Mouse (Mus musculus) hindbrain, embryonic 12.5 days (tissue): ENCODE data around the gene Decr2. TPM values are rescaled to one million over a fixed set of nuclear protein-coding genes. Genes with fewer than 3 reads are reported as not detected.

ENCODE experiments used
- ATAC-seq: fragments of 200-750 bp; cut with Nextera tagmentation; 2 replicates; pipeline ENCODE4 v1.8.0; 2017; ENCODE audit warnings: moderate TSS enrichment; ENCODE audit not compliant: low FRiP score
- H3K27ac ChIP-seq: fragments of 300-500 bp; sonication (generic); 2 replicates; pipeline ENCODE4 v1.5.1; 2016; ENCODE audit warnings: mild to moderate bottlenecking
- H3K27me3 ChIP-seq: fragments of 300-500 bp; sonication (generic); 2 replicates; pipeline ENCODE4 v1.6.1; 2016; ENCODE audit warnings: mild to moderate bottlenecking
- H3K36me3 ChIP-seq: fragments of 300-500 bp; sonication (generic); 2 replicates; pipeline ENCODE4 v1.6.1; 2016; ENCODE audit warnings: mild to moderate bottlenecking
- H3K4me1 ChIP-seq: fragments of 300-500 bp; sonication (generic); 2 replicates; pipeline ENCODE4 v1.6.1; 2016
- H3K4me2 ChIP-seq: fragments of 300-500 bp; sonication (generic); replicated peaks from 2 replicates; pipeline ENCODE4 v1.6.1; 2016; ENCODE audit warnings: mild to moderate bottlenecking
- H3K4me3 ChIP-seq: fragments of 300-500 bp; sonication (generic); 2 replicates; pipeline ENCODE4 v1.5.1; 2016; ENCODE audit warnings: mild to moderate bottlenecking
- H3K9ac ChIP-seq: fragments of 300-500 bp; sonication (generic); 2 replicates; pipeline ENCODE4 v1.6.1; 2016; ENCODE audit warnings: mild to moderate bottlenecking, moderate library complexity
- H3K9me3 ChIP-seq: fragments of 300-500 bp; sonication (generic); replicated peaks from 2 replicates; pipeline ENCODE4 v1.6.1; 2016; ENCODE audit warnings: mild to moderate bottlenecking
- WGBS: fragments of 180-500 bp; shearing (Covaris S2); methylation state at CpG from one replicate; pipeline ENCODE4 v1.1.7; 2016; 5-methylcytosine and 5-hydroxymethylcytosine counted together
- polyA plus RNA-seq: library from polyadenylated mRNA; unstranded; fragments of >200 nt; fragmentation: Nextera tagmentation; extraction: Ambion mirVana; gene quantifications from 2 replicates; pipeline ENCODE4 v1.2.1, GENCODE M21; 2016

The Decr2 gene
- 33.1 and 33.8 TPM in 2 replicates for polyA plus RNA-seq

DNA sequence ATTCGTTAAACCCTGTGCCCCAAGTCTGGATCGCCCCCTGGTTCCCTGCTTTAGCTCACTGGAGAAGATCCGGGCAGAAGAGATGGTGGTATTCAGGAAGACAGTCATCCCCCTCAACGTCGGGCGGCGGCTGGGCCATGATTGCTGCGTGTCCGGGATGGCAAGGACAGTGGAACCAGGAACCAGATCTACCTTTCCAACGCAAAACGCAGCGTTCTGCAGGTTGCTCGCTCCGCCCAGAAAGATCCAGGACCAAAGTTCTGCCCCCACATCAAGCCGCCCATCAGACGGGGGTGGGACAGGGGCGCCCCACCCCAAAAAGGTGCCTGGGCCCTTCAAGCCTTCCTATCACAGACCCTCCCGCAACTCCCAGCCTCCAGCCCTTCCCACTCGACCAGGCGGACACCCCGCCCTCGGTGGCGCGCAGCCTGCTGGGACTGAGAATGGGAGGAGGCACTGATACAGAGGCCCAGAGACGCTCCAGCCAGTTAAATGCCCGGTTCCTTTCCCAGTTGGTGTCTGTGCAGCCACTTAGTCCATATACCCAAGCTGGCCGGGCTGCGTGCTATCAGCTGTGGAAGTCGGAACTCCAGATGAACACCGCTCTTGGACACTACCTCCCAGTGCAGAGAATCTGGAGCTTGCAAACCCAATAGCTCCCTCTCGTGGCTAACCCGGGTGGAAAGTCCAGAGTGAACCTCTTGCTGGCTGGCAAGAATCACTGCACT is at the start of gene Decr2:
TSS of gene Decr2 (minus strand) at position 433 of the 728 bp plus-strand sequence.
- peak within 1 kb of the TSS; percentile 59 for H3K4me2 ChIP-seq
- H3K36me3 ChIP-seq: peaks cover 8% of the 10 kb centered on the region; the same call in 1 of the 2 replicates
- peak within 1 kb of the TSS; percentile 71 for H3K9ac ChIP-seq
- peaks cover 13% of the 10 kb centered on the region for H3K4me1 ChIP-seq
- WGBS: 3% methylated on average over 32 of the region's 32 CpGs
- peak; percentile 81 for ATAC-seq
- peak within 1 kb of the TSS; percentile 76 for H3K27ac ChIP-seq
- H3K27me3 ChIP-seq: no peaks in the 10 kb centered on the region
- H3K9me3 ChIP-seq: no peaks in the 10 kb centered on the region
- H3K4me3 ChIP-seq: peak within 1 kb of the TSS; percentile 48

- under 1% methylated on average over 46 of the region's 58 CpGs for WGBS
- Histone ChIP-seq H3K4me3 (peak overlapping the region; percentile 92), H3K36me3 (peaks cover 16% of the 10 kb centered on the region), H3K9ac (peak overlapping the region; percentile 98), H3K27ac (peak overlapping the region; percentile 93), H3K4me1 (peaks cover 21% of the 10 kb centered on the region), H3K4me2 (peak overlapping the region; percentile 92), H3K9me3 (no peaks in the 10 kb centered on the region), H3K27me3 (no peaks in the 10 kb centered on the region)
- ATAC-seq: peak; percentile 79
Measured at GRCm38 (mm10) chr17:26138901-26139381, 48.8 kb upstream of the Decr2 start.

DNA sequence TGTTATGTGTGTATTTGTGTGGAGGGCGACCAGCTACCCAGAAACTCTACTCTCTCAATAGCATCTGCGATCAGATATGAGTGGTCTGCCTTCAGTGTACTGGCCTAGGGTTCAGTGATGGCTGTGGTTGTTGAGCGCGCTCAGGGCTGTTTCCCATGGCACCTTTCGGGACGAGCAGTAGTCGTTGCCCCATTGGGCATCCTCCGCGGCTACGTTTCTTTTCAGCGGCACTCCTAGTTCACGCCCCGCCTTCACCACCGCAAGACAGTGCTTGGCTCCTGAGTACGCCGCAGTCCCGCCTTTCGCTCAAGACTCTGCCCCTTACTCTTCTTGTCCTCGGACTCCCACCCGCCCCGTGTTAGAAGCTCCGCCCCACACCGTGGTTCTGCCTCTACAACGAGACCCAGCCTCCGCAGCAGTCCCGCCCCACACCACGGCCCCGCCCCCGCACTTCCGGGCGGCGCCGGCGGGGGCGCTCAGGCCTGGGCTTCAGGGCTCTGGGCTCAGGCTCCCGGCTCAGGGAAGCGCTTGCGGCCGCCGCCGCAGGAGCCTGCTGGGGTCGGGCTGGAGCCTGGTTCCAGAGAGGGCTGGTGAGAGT is 48.2 kb upstream of the Decr2 start, which contains the start of gene Axin1:
TSS of gene Axin1 (plus strand) at position 450 of the 598 bp plus-strand sequence.
- under 1% methylated on average over 42 of the region's 42 CpGs for WGBS
- ATAC-seq: peak; percentile 95
- Histone ChIP-seq H3K4me2 (peak within 1 kb of the TSS; percentile 92), H3K4me3 (peak within 1 kb of the TSS; percentile 92), H3K9me3 (no peaks in the 10 kb centered on the region), H3K36me3 (peaks cover 10% of the 10 kb centered on the region), H3K27me3 (no peaks in the 10 kb centered on the region), H3K4me1 (peaks cover 21% of the 10 kb centered on the region), H3K9ac (peak within 1 kb of the TSS; percentile 98), H3K27ac (peak within 1 kb of the TSS; percentile 93)

DNA sequence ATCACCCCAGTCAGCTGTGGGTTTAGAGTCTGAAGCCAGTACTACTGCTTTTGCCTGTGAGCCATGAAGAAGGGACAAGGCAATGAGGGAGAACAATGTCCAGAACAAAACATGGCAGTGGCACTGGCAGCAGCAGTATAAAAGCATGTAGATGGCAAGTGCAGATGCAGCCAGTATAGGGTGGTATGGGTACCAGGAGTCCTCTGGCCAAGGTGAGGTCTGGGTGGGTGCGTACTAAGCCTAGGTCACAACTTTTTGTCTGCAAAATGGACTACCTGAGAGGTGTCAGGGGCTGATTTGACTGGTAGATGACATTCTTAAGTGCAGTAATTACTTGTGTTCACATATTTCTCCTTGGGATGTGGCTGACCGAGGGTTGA is 47.6 kb upstream of the Decr2 start:
- Histone ChIP-seq H3K4me1 (peaks cover 21% of the 10 kb centered on the region), H3K9ac (peak overlapping the region; percentile 14; the same call in 1 of the 2 replicates), H3K27ac (peak overlapping the region; percentile 93), H3K9me3 (no peaks in the 10 kb centered on the region), H3K27me3 (no peaks in the 10 kb centered on the region), H3K36me3 (peaks cover 4% of the 10 kb centered on the region; the same call in 1 of the 2 replicates), H3K4me2 (peak overlapping the region; percentile 92), H3K4me3 (peak overlapping the region; percentile 92)
- no peak for ATAC-seq
- 79% methylated on average over 2 of the region's 2 CpGs for WGBS

DNA sequence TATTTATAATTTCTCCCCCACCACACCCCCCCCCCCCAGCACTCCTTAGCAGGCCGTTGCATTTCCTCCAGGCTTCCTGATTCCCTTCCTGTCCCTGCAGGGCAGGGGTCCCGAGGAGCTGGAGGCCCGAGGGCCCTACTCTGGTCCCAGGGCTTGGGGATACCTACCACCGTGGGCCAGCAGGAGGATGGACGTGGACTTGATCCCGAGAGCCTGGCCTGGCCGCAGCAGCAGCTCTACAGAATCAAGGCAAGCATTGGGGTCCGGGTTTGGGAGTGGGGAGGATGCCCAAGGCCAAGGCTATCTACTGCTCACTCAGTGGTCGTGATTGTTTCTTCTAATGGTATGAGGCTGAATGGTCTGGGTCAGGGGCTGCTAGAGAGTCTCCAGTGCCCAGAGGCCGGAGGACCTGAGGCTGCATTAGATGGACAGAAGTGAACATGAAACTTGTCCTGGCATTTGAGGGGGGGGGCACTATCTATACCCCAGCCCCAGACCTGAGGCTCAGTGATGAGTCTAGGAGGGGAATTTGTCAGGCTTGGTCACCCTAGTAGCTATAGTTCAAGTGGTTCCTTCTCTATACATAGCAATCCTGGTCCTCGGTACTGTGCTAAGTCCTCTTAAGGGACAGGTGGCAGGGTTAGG is 47.1 kb upstream of the Decr2 start:
- 89% methylated on average over 11 of the region's 11 CpGs for WGBS

DNA sequence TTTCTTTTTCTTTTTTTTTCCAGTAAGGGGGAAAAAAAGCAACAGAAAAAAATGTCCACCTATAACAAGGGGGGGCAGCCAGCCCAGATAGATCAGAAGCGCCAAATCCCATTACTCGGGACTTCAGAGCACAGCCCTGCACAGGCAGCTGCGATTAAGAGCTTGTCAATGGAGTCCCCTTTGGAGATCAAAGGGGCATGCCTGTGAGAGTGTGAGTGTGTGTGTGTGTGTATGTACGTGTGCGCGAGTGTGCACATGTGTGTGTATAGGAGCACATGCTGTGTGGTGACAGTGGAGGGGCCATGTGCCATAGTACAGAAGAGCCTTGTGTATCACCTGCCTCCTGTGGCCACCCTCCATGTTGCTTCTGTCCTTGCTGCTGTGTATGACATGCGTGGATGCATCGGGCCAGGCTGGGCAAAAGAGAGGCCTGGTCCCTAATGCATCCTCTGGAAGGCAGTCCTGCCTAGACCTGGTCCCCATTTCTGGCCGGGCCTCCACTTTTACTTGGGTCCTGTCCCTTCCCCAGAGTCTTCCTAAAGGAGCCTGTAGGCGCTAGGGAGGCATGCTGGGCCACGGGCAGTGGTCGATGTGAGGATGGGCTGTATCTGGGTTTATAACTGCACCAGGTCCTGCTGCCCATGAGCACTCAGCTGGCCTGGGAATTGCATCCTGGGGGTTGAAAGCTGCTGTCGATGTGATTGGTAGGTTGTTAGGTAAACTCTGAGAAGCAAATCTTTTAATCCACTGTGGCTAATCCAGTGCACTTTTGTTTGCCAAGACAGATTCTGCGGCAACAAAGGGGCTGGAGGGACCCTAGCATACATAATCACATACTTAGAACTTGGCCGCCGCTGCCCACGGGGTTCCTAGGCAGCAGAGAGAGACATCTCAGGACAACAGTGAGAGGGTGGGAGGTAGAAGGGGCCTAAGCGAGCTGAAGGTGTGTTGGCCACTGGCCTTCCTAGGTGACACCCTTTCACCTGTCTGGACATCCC is 42.0 kb upstream of the Decr2 start:
- no peak overlapping the region for H3K27ac ChIP-seq
- H3K9me3 ChIP-seq: no peaks in the 10 kb centered on the region
- H3K27me3 ChIP-seq: no peaks in the 10 kb centered on the region
- no peak overlapping the region for H3K4me2 ChIP-seq
- no peak for ATAC-seq
- peaks cover 42% of the 10 kb centered on the region for H3K36me3 ChIP-seq
- no peaks in the 10 kb centered on the region for H3K4me1 ChIP-seq
- H3K4me3 ChIP-seq: no peak overlapping the region
- 84% methylated on average over 18 of the region's 18 CpGs for WGBS
- no peak overlapping the region for H3K9ac ChIP-seq

More for the DNA sequence above, 47.1 kb upstream of the Decr2 start:
- no peaks in the 10 kb centered on the region for H3K36me3 ChIP-seq
- H3K4me1 ChIP-seq: peaks cover 21% of the 10 kb centered on the region
- H3K9me3 ChIP-seq: no peaks in the 10 kb centered on the region
- H3K27ac ChIP-seq: no peak overlapping the region
- no peak overlapping the region; the same call in 1 of the 2 replicates for H3K4me2 ChIP-seq
- ATAC-seq: no peak
- no peak overlapping the region for H3K9ac ChIP-seq
- H3K4me3 ChIP-seq: no peak overlapping the region
- no peaks in the 10 kb centered on the region for H3K27me3 ChIP-seq

DNA sequence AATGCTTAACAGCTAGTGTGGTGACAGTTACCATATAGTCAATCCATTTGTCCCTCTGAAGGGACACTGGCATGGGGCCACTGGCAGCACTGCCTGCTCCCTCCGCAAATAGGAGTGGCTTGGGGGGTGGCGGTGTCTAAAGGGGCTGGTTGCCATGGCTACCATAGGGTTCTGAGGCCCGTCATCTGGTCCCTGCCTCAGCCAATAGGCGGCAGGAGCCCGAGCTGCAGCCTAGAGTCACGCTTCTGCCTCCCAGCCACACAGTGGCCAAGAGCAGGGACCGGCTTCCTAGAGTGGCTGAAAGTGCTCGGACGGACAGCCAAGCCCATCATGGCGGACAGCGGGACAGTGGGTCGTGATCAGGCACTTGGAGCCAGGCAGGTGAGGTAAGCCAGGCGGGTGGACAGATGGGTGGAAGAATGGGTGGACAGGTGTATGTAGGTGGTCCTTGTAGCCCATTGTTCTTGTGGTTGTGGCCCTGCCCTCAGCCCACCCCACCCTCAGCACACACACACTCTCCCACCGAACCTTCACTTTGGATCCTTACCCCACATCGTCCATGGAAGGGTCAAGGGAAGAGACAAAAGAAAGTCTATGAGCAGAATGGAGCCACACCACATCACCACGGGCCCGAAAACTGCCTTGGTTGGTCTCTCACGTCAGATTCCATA is 41.1 kb upstream of the Decr2 start:
- peak; percentile 51; the same call in 1 of the 2 replicates for ATAC-seq
- Histone ChIP-seq H3K4me2 (no peak overlapping the region), H3K27ac (no peak overlapping the region), H3K9me3 (no peaks in the 10 kb centered on the region), H3K36me3 (peaks cover 52% of the 10 kb centered on the region), H3K27me3 (no peaks in the 10 kb centered on the region), H3K4me1 (no peaks in the 10 kb centered on the region), H3K9ac (no peak overlapping the region), H3K4me3 (no peak overlapping the region)
- WGBS: 69% methylated on average over 18 of the region's 18 CpGs

- WGBS: 96% methylated on average over 10 of the region's 10 CpGs
Measured at GRCm38 (mm10) chr17:26125226-26125625, 35.1 kb upstream of the Decr2 start.

DNA sequence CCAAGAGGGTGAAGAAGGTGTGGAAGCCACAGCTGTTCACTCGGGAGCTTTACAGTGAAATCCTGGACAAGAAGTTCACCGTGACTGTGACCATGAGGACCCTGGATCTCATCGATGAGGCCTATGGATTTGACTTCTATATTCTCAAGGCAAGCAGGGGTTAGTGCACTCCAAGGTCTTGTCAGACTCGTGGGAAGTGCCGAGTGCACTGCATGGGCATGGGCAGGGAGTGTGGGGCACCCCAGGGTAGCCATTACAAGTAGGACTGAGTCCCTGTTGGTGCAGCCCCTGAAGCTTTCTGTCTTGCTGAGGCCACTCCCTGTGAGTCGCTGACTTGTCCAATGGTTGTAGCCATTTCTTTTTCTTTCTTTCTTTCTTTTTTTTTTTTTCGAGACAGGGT is 34.4 kb upstream of the Decr2 start:
- H3K27me3 ChIP-seq: no peaks in the 10 kb centered on the region
- H3K36me3 ChIP-seq: peaks cover 46% of the 10 kb centered on the region
- peak overlapping the region; percentile 78 for H3K4me3 ChIP-seq
- no peak for ATAC-seq
- peak overlapping the region; percentile 77 for H3K9ac ChIP-seq
- H3K4me1 ChIP-seq: peaks cover 14% of the 10 kb centered on the region
- 91% methylated on average over 7 of the region's 7 CpGs for WGBS
- H3K27ac ChIP-seq: no peak overlapping the region
- H3K4me2 ChIP-seq: peak overlapping the region; percentile 93
- H3K9me3 ChIP-seq: no peaks in the 10 kb centered on the region

More at GRCm38 (mm10) chr17:26125226-26125625, 35.1 kb upstream of the Decr2 start:
- Histone ChIP-seq H3K36me3 (peaks cover 53% of the 10 kb centered on the region), H3K9me3 (no peaks in the 10 kb centered on the region), H3K4me3 (no peak overlapping the region), H3K27ac (no peak overlapping the region), H3K27me3 (no peaks in the 10 kb centered on the region), H3K4me2 (no peak overlapping the region), H3K4me1 (peaks cover 11% of the 10 kb centered on the region), H3K9ac (no peak overlapping the region)
- ATAC-seq: no peak

DNA sequence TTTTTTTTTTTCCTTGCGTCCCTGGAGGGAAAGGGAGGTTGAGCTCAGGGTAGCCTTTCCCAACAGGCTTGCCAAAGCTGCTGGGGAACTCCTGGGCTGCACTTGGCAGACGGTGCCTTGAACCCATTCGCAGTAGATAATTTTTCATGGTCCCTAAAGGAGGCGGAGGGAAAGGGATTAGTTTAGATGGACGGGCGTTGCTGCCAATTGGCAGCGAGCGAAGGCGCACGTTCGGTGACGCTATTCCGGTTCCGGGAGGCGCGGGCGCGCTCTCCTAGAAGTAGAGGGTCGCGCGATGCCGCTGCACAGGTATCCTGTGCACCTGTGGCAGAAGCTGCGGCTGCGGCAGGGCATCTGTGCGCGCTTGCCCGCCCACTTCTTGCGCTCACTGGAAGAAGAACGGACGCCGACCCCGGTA is 33.1 kb upstream of the Decr2 start, which contains the start of gene Mrpl28:
TSS of gene Mrpl28 (plus strand) at position 234 of the 418 bp plus-strand sequence.
- Histone ChIP-seq H3K27ac (no peak within 1 kb of the TSS), H3K4me3 (peak within 1 kb of the TSS; percentile 78), H3K36me3 (peaks cover 33% of the 10 kb centered on the region), H3K9ac (peak within 1 kb of the TSS; percentile 77), H3K9me3 (no peaks in the 10 kb centered on the region), H3K4me1 (peaks cover 14% of the 10 kb centered on the region), H3K4me2 (peak within 1 kb of the TSS; percentile 93), H3K27me3 (peaks cover 7% of the 10 kb centered on the region)
- WGBS: under 1% methylated on average over 32 of the region's 32 CpGs
- ATAC-seq: peak; percentile 89
